Mouse (Mus musculus) embryonic facial prominence, embryonic 15.5 days (tissue): Measurements from ENCODE around the gene Hnrnpd. TPM values are rescaled to one million over a fixed set of nuclear protein-coding genes. Genes with fewer than 3 reads are reported as not detected.

Experiments used
- ATAC-seq: fragments of 200-750 bp; cut with Nextera tagmentation; 2 replicates; pipeline ENCODE4 v1.8.0; 2017; ENCODE audit warnings: low read depth, moderate TSS enrichment; ENCODE audit not compliant: insufficient number of reproducible peaks, low FRiP score, low TSS enrichment
- H3K27ac ChIP-seq: fragments of 300-500 bp; sonication (generic); replicated peaks from 2 replicates; pipeline ENCODE4 v1.5.1; 2015; ENCODE audit warnings: mild to moderate bottlenecking, inconsistent platforms
- H3K27me3 ChIP-seq: fragments of 300-500 bp; sonication (generic); 2 replicates; pipeline ENCODE4 v1.6.1; 2015; ENCODE audit warnings: inconsistent platforms
- H3K36me3 ChIP-seq: fragments of 300-500 bp; sonication (generic); 2 replicates; pipeline ENCODE4 v1.6.1; 2015; ENCODE audit warnings: mild to moderate bottlenecking, inconsistent platforms
- H3K4me1 ChIP-seq: fragments of 300-500 bp; sonication (generic); 2 replicates; pipeline ENCODE4 v1.6.1; 2015; ENCODE audit warnings: inconsistent platforms
- H3K4me2 ChIP-seq: fragments of 300-500 bp; sonication (generic); replicated peaks from 2 replicates; pipeline ENCODE4 v1.6.1; 2015; ENCODE audit warnings: mild to moderate bottlenecking, inconsistent platforms
- H3K4me3 ChIP-seq: fragments of 300-500 bp; sonication (generic); replicated peaks from 2 replicates; pipeline ENCODE4 v1.5.1; 2015; ENCODE audit warnings: mild to moderate bottlenecking, inconsistent platforms
- H3K9ac ChIP-seq: fragments of 300-500 bp; sonication (generic); 2 replicates; pipeline ENCODE4 v1.6.1; 2015; ENCODE audit warnings: inconsistent platforms
- H3K9me3 ChIP-seq: fragments of 300-500 bp; sonication (generic); replicated peaks from 2 replicates; pipeline ENCODE4 v1.6.1; 2016; ENCODE audit warnings: inconsistent platforms
- WGBS: fragments of 180-500 bp; shearing (Covaris S2); methylation state at CpG from one replicate; pipeline ENCODE4 v1.1.7; 2015; 5-methylcytosine and 5-hydroxymethylcytosine counted together
- polyA plus RNA-seq: library from polyadenylated mRNA; unstranded; fragments of >200 nt; fragmentation: Nextera tagmentation; extraction: Ambion mirVana; gene quantifications from 2 replicates; pipeline ENCODE4 v1.2.1, GENCODE M21; 2015

Gene Hnrnpd
- polyA plus RNA-seq, 1 experiment from 2014 or later: 195 TPM

- Histone ChIP-seq H3K9me3 (no peaks in the 10 kb centered on the region), H3K27ac (peak within 1 kb of the TSS; percentile 96), H3K4me3 (peak within 1 kb of the TSS; percentile 74), H3K9ac (peak within 1 kb of the TSS; percentile 44), H3K27me3 (no peaks in the 10 kb centered on the region), H3K4me2 (peak within 1 kb of the TSS; percentile 61), H3K36me3 (no peaks in the 10 kb centered on the region), H3K4me1 (no peaks in the 10 kb centered on the region)
- ATAC-seq: peak; percentile 100
- WGBS: 7% methylated on average over 49 of the region's 49 CpGs
These were observed 72.4 kb downstream of the Hnrnpd start, which contains the start of gene Vamp9 for GRCm38 (mm10) chr5:99906181-99906956. TSS of gene Vamp9 (plus strand) at chr5:99906254.

Other genes starting within 250 kb of the Hnrnpd start
- gene Rasgef1b, start 249.9 kb downstream of the Hnrnpd start, polyA plus RNA-seq: 11.5 and 11.6 TPM in 2 replicates
- 0.46 and 0.69 TPM in 2 replicates for gene Vamp9, start 72.7 kb downstream of the Hnrnpd start, polyA plus RNA-seq
- gene 4930524J08Rik, start 123 bp upstream of the Hnrnpd start, polyA plus RNA-seq: 1.7 and 3.5 TPM in 2 replicates
- gene Hnrnpdl, start 60.7 kb upstream of the Hnrnpd start, polyA plus RNA-seq: 149 and 152 TPM in 2 replicates
- 41.5 and 41.9 TPM in 2 replicates for gene Enoph1, start 61.0 kb upstream of the Hnrnpd start, polyA plus RNA-seq
- 6.2 and 6.4 TPM in 2 replicates for gene Tmem150c, start 180.9 kb upstream of the Hnrnpd start, polyA plus RNA-seq